Mouse (Mus musculus) liver, postnatal 0 days (tissue): ENCODE measurements at regions not wholly inside any gene's neighbourhood (a gene's known extent, or its start where the extent isn't known, plus 50 kb on each side); places are given as distances from the start of the nearest gene placed in this dataset.

Experiments used
- ATAC-seq: fragments of 200-750 bp; cut with Nextera tagmentation; 2 replicates; pipeline ENCODE4 v1.8.0; 2017; ENCODE audit warnings: mild to moderate bottlenecking, moderate library complexity
- DNase-seq: peaks from one replicate; pipeline ENCODE4 v3.0.0-alpha.2; 2016
- H3K27ac ChIP-seq: fragments of 300-500 bp; sonication (generic); 2 replicates; pipeline ENCODE4 v1.5.1; 2014; ENCODE audit warnings: antibody characterized with exemption, moderate library complexity, mild to moderate bottlenecking, low read depth
- H3K27me3 ChIP-seq: fragments of 300-500 bp; sonication (generic); 2 replicates; pipeline ENCODE4 v1.6.1; 2014; ENCODE audit warnings: low read length, control low read depth, mixed read lengths; ENCODE audit not compliant: insufficient read depth
- H3K36me3 ChIP-seq: fragments of 300-500 bp; sonication (generic); replicated peaks from 2 replicates; pipeline ENCODE4 v1.6.1; 2014; ENCODE audit warnings: mild to moderate bottlenecking, control low read depth, low read length, moderate library complexity, mixed read lengths; ENCODE audit not compliant: insufficient read depth
- H3K4me1 ChIP-seq: fragments of 300-500 bp; sonication (generic); 2 replicates; pipeline ENCODE4 v1.6.1; 2014; ENCODE audit warnings: antibody characterized with exemption, mild to moderate bottlenecking, control low read depth; ENCODE audit not compliant: insufficient read depth
- H3K4me2 ChIP-seq: fragments of 300-500 bp; sonication (generic); 2 replicates; pipeline ENCODE4 v1.6.1; 2014; ENCODE audit warnings: low read depth, mild to moderate bottlenecking, low read length, moderate library complexity, mixed read lengths
- H3K4me3 ChIP-seq: fragments of 300-500 bp; sonication (generic); 2 replicates; pipeline ENCODE4 v1.5.1; 2014; ENCODE audit warnings: low read depth, low read length
- H3K9ac ChIP-seq: fragments of 300-500 bp; sonication (generic); replicated peaks from 2 replicates; pipeline ENCODE4 v1.6.1; 2014; ENCODE audit warnings: mild to moderate bottlenecking, moderate library complexity
- H3K9me3 ChIP-seq: fragments of 300-500 bp; sonication (generic); 2 replicates; pipeline ENCODE4 v1.6.1; 2016; ENCODE audit warnings: mild to moderate bottlenecking, control low read depth, low read length, mixed read lengths
- CTCF ChIP-seq: sonication (generic); IDR thresholded peaks from 2 replicates; pipeline ENCODE4 v1.5.1; 2016; ENCODE audit warnings: antibody characterized with exemption, low read depth
- EP300 ChIP-seq: IDR thresholded peaks from 2 replicates; pipeline ENCODE4 v1.6.1; 2016; ENCODE audit warnings: antibody characterized with exemption, low read depth, mild to moderate bottlenecking
- WGBS: fragments of 180-500 bp; shearing (Covaris S2); extraction: QIAGEN DNeasy Blood & Tissue Kit; methylation state at CpG from one replicate; pipeline ENCODE4 v1.1.7; 2014; ENCODE audit not compliant: insufficient replicate concordance; 5-methylcytosine and 5-hydroxymethylcytosine counted together

DNA sequence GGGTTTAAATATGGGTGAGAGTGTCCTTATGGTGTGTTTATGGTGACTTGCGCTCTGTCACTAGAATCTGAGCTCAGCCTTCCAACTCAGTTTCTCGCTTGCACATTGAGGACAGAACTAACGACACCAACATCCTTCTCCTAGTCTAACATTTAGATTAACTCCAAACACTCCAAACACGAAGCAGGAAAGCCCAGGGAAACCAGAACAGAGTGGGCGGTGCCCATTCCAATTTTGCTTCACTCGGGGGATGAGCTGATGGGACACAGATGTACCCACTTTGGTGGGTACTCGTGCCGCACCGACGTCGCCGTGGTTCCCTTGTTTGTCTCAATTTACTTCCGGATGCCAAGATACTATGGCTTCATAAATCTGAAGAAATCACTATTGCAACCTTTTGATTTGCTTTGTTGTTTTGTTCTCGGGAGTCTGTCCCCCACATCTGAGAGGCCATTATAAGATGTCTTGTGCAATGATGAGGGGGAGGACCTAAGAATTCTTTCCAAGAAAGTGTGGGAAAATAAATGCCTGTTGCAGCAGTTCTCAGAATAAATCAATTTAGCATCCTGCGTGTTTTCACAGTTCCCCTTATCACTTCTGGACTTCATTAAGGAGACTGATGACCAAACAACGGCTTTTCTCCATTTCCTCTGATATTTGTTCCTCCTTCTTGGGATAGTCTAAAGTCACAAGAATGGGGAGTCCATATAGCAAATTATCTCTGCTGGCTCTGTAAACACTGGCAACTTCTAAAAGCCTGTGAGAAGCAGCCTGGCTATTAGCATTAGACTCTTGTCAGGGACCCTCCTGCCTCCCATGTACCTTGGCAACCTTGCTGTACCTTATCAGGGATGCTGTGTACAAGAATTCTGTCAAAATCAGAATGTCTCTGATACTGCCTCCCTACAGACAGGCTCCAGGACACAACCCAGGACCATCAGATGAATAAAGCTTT is 96.2 kb upstream of the Klf9 start:
- DNase-seq (no peak), ATAC-seq (no peak)

DNA sequence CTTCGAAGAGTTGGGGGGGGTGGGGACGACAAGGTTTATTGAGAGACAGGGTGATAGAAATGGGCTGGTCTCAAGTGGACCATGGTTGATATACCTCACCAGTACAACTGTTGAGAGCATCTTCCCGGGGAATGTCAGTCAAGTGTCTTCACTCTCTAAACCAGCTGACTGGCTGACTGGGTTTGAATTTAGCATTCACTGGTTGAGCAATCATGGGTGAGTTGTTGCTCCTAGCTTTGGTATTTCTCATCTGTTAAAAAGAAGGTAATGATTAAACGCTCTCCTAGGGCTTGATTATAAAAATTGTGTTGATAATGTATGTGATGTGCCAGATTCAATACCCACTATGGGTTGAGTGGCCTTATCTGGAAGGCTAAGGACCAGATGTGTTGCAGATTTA is 89.6 kb upstream of the Klf9 start:
- H3K9ac ChIP-seq = no peak overlapping the region
- peaks cover 3% of the 10 kb centered on the region; the same call in 1 of the 2 replicates for H3K4me1 ChIP-seq
- no peak overlapping the region for H3K4me2 ChIP-seq
- no peaks in the 10 kb centered on the region for H3K9me3 ChIP-seq
- H3K36me3 ChIP-seq = no peaks in the 10 kb centered on the region
- H3K4me3 ChIP-seq = no peak overlapping the region
- no peaks in the 10 kb centered on the region for H3K27me3 ChIP-seq
- DNase-seq (no peak), ATAC-seq (no peak)
- 81% methylated on average over 4 of the region's 4 CpGs for WGBS
- H3K27ac ChIP-seq = no peak overlapping the region
- TF ChIP-seq CTCF (no peak), EP300 (no peak)

More for the DNA sequence above, 96.2 kb upstream of the Klf9 start:
- Histone ChIP-seq H3K4me1 (no peaks in the 10 kb centered on the region), H3K4me2 (no peak overlapping the region), H3K27me3 (no peaks in the 10 kb centered on the region), H3K9me3 (no peaks in the 10 kb centered on the region), H3K36me3 (no peaks in the 10 kb centered on the region), H3K9ac (no peak overlapping the region), H3K4me3 (no peak overlapping the region), H3K27ac (no peak overlapping the region)
- TF ChIP-seq EP300 (no peak), CTCF (no peak)
- 66% methylated on average over 16 of the region's 16 CpGs for WGBS

DNA sequence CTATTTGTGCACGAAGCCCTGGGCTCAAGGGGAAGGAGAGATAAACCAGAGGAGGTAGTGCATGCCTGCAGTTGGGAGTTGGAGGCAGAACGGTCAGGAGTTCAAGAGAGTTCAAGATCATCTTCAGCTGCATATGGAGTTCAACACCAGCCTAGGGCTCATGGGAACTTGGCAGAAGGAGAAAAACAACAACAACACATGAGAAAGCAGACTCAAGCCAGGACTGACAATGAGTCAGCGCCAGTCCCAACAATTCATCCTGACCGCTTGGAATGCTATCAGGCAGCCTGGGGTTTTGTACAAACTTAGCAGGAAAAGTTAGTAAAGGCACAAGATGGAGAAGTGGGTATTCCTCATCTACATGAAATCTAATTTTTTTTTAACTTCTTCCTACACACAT is 86.6 kb upstream of the Klf9 start:
- 60% methylated on average over 4 of the region's 4 CpGs for WGBS
- no peak overlapping the region for H3K4me3 ChIP-seq

DNA sequence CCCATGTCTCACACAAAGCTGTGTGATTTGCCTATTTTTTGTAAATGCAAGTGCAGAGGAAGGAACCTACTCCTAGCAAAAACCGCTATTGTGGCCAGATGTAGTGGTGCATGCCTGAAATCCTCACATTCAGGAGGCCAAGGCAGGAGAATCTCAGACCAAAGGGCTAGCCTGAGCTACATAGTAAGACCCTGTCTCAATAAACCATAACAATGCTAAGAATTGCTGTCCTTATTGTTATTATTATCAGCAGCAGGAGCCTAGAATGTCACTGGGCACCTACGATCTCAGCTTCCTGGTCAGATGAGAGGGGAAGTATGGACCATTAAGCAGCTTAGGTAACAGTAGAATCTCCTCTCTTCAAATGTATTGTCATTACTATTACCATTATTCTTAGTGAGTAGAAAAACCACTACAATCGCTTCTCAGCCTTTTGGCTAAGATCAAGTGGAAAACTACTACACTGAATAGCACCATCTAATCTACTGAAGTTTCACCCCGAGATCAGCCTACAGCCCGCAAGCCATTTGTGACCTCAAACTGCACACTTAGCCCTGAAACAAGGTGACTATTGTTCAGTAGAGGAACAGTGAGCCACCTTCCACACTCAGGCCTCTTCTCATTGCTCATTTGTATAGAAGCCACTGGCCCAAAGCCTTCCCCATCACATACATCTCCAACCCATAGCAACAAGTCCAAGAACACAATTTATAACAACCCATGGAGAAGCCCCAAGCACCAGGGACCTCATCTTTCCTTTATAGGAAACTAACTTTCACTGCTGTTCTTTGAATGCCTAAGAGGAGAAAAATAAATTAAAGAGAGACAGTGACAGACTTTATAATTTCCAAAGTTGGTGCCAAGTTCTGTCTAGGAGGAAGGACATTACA is 84.9 kb upstream of the Klf9 start:
- Histone ChIP-seq H3K36me3 (no peaks in the 10 kb centered on the region), H3K4me1 (peaks cover 19% of the 10 kb centered on the region), H3K9me3 (no peaks in the 10 kb centered on the region), H3K27me3 (no peaks in the 10 kb centered on the region), H3K9ac (no peak overlapping the region), H3K4me3 (no peak overlapping the region), H3K27ac (peak overlapping the region; percentile 92), H3K4me2 (peak overlapping the region; percentile 65)
- TF ChIP-seq CTCF (no peak), EP300 (no peak)
- no peak for DNase-seq
- no peak for ATAC-seq
- 78% methylated on average over 5 of the region's 5 CpGs for WGBS

More for the DNA sequence above, 86.6 kb upstream of the Klf9 start:
- Histone ChIP-seq H3K36me3 (no peaks in the 10 kb centered on the region), H3K4me1 (peaks cover 19% of the 10 kb centered on the region), H3K9ac (no peak overlapping the region), H3K4me2 (no peak overlapping the region), H3K9me3 (no peaks in the 10 kb centered on the region), H3K27me3 (no peaks in the 10 kb centered on the region), H3K27ac (no peak overlapping the region)
- no peak for DNase-seq
- TF ChIP-seq EP300 (no peak), CTCF (no peak)
- no peak for ATAC-seq

DNA sequence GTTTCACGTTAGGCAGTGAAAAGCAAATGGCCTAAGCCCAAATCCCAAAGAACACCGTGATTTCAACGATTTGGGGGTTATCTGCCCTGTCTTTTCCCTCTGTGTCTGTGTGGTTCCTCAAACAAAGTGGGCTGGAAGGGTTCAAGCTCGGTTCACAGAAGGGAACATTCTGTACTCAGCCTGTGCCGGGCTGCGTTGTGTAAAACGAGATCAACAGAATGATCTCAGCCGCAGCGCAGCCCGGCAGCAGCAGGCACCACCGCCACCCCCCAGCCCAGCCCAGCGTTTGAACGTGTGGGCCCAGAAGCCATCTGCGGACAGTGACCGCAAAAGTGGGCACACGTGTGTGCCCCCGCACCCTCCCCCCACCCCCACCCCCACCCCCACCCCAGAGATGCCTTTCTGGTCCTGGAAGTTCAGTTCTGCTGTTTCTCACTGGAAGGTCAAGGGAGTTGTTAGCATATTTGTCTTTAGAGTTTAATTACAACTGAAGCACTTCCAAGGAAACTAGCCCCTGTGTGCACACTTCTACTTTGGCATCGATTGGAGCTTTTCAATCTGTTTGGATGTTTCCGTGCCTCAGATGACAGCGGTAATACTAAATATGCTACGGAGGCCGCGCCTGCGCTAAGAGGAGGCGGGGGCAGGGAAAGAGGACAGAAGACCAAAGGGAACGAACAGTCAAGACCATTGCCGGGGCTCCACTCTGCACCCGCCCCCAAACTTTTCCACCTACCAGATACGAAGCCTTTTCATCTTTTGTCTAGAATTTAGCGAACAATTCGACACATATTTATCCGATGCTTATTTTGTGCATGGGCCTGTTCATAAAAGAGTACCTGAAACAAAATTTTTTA is 83.9 kb upstream of the Klf9 start:
- Histone ChIP-seq H3K9ac (peak overlapping the region; percentile 53), H3K27me3 (no peaks in the 10 kb centered on the region), H3K36me3 (no peaks in the 10 kb centered on the region), H3K4me3 (0 out of 2 replicates have a peak overlapping the region, but pooled peaks have one; percentile 20), H3K4me1 (peaks cover 19% of the 10 kb centered on the region), H3K9me3 (no peaks in the 10 kb centered on the region), H3K27ac (peak overlapping the region; percentile 92), H3K4me2 (peak overlapping the region; percentile 65)
- DNase-seq (peak; percentile 83), ATAC-seq (peak; percentile 96)
- 2% methylated on average over 32 of the region's 32 CpGs for WGBS
- no peak for TF ChIP-seq CTCF
- TF ChIP-seq EP300 = peak; percentile 94
